Mouse (Mus musculus) gastrocnemius, postnatal 10 days (tissue): ENCODE data around the gene Fam206a. TPM values are rescaled to one million over a fixed set of nuclear protein-coding genes. Genes with fewer than 3 reads are reported as not detected.

Experiments
- DNase-seq: peaks from one replicate; pipeline ENCODE4 v3.0.0; 2021; ENCODE audit warnings: mixed read lengths
- total RNA-seq, 2 experiments: library from RNA; stranded (reverse); gene quantifications; 2 replicates each; pipeline ENCODE4 v1.2.3; 2021

Gene Fam206a
- total RNA-seq, 2 experiments from 2014 or later = 3.5 to 4.0 TPM

GRCm38 (mm10) chr4:56844911-56845310 lies 42.8 kb downstream of the Fam206a start:
- no peak for DNase-seq

GRCm38 (mm10) chr4:56845896-56846533 lies 43.9 kb downstream of the Fam206a start:
- no peak for DNase-seq

- DNase-seq = no peak
These were observed 45.3 kb downstream of the Fam206a start for GRCm38 (mm10) chr4:56847400-56847799.

GRCm38 (mm10) chr4:56848044-56848443 lies 45.9 kb downstream of the Fam206a start:
- DNase-seq = no peak

GRCm38 (mm10) chr4:56850724-56851123 lies 48.6 kb downstream of the Fam206a start:
- DNase-seq = no peak

- no peak for DNase-seq
These were observed 53.8 kb downstream of the Fam206a start for GRCm38 (mm10) chr4:56855935-56856334.

GRCm38 (mm10) chr4:56856371-56856949 lies 54.3 kb downstream of the Fam206a start:
- DNase-seq = no peak

- no peak for DNase-seq
These were observed 56.6 kb downstream of the Fam206a start for GRCm38 (mm10) chr4:56858733-56859132.

Other genes with a start within 250 kb of the Fam206a start
- not detected for gene Gm26657, start 62.3 kb upstream of the Fam206a start, total RNA-seq
- not detected for gene Actl7b, start 60.9 kb upstream of the Fam206a start, total RNA-seq
- gene Actl7a, start 58.9 kb upstream of the Fam206a start, total RNA-seq = not detected
- gene Elp1, start within 50 bp of the Fam206a start, total RNA-seq = 10 to 100 TPM; 28.3 to 30.8 TPM
- 10 to 100 TPM; 15.2 to 15.5 TPM for gene Ctnnal1, start 62.8 kb downstream of the Fam206a start, total RNA-seq
- gene Tmem245, start 145.1 kb downstream of the Fam206a start, total RNA-seq = 10 to 100 TPM; 22.7 to 23.9 TPM
- gene Frrs1l, start 188.0 kb downstream of the Fam206a start, total RNA-seq = under 1 TPM; 0.12 to 0.34 TPM